Mouse (Mus musculus) stomach, postnatal 0 days (tissue): ENCODE results near the gene Wsb1. TPM values are rescaled to one million over a fixed set of nuclear protein-coding genes. Genes with fewer than 3 reads are reported as not detected.

Experiments used
- ATAC-seq: fragments of 200-750 bp; cut with Nextera tagmentation; 2 replicates; pipeline ENCODE4 v1.8.0; 2017; ENCODE audit not compliant: low FRiP score, low TSS enrichment
- DNase-seq: peaks from one replicate; pipeline ENCODE4 v3.0.0-alpha.2; 2016; ENCODE audit warnings: low spot score
- H3K27ac ChIP-seq: fragments of 300-500 bp; sonication (generic); replicated peaks from 2 replicates; pipeline ENCODE4 v1.5.1; 2014; ENCODE audit warnings: mild to moderate bottlenecking, control low read depth
- H3K27me3 ChIP-seq: fragments of 300-500 bp; sonication (generic); 2 replicates; pipeline ENCODE4 v1.6.1; 2014; ENCODE audit warnings: low read length; ENCODE audit not compliant: control insufficient read depth, insufficient read depth
- H3K36me3 ChIP-seq: fragments of 300-500 bp; sonication (generic); 2 replicates; pipeline ENCODE4 v1.6.1; 2014; ENCODE audit warnings: low read length, mixed read lengths; ENCODE audit not compliant: control insufficient read depth, insufficient read depth
- H3K4me1 ChIP-seq: fragments of 300-500 bp; sonication (generic); replicated peaks from 2 replicates; pipeline ENCODE4 v1.6.1; 2014; ENCODE audit warnings: antibody characterized with exemption; ENCODE audit not compliant: control insufficient read depth, insufficient read depth
- H3K4me2 ChIP-seq: fragments of 300-500 bp; sonication (generic); replicated peaks from 2 replicates; pipeline ENCODE4 v1.6.1; 2014; ENCODE audit warnings: low read depth, mild to moderate bottlenecking, control low read depth, moderate library complexity
- H3K4me3 ChIP-seq: fragments of 300-500 bp; sonication (generic); 2 replicates; pipeline ENCODE4 v1.5.1; 2014; ENCODE audit warnings: low read depth, low read length, control low read depth
- H3K9ac ChIP-seq: fragments of 300-500 bp; sonication (generic); 2 replicates; pipeline ENCODE4 v1.6.1; 2014; ENCODE audit warnings: mild to moderate bottlenecking, low read length, control low read depth, mixed read lengths
- H3K9me3 ChIP-seq: fragments of 300-500 bp; sonication (generic); 2 replicates; pipeline ENCODE4 v1.6.1; 2016; ENCODE audit warnings: low read length; ENCODE audit not compliant: control insufficient read depth
- CTCF ChIP-seq: IDR thresholded peaks from 2 replicates; pipeline ENCODE4 v1.5.1; 2016; ENCODE audit warnings: antibody characterized with exemption, low read depth, mild to moderate bottlenecking, moderate library complexity
- EP300 ChIP-seq: optimal IDR thresholded peaks from 2 replicates; pipeline ENCODE3; 2016; ENCODE audit warnings: antibody characterized with exemption
- WGBS: fragments of 180-500 bp; shearing (Covaris S2); extraction: QIAGEN DNeasy Blood & Tissue Kit; methylation state at CpG from one replicate; pipeline ENCODE4 v1.1.7; 2014; 5-methylcytosine and 5-hydroxymethylcytosine counted together
- polyA plus RNA-seq: library from polyadenylated mRNA; unstranded; fragments of >200 nt; fragmentation: Nextera tagmentation; extraction: Ambion mirVana; gene quantifications from 2 replicates; pipeline ENCODE4 v1.2.1, GENCODE M21; 2015

Gene Wsb1
- polyA plus RNA-seq, 1 experiment from 2014 or later: 53.6 TPM

- H3K4me2 ChIP-seq: no peak overlapping the region
- peak; percentile 11 for DNase-seq
- TF ChIP-seq CTCF: no peak
- no peak for TF ChIP-seq EP300
- no peak overlapping the region for H3K9ac ChIP-seq
- WGBS: 60% methylated on average over 8 of the region's 8 CpGs
- no peaks in the 10 kb centered on the region for H3K36me3 ChIP-seq
- ATAC-seq: no peak
- no peaks in the 10 kb centered on the region for H3K27me3 ChIP-seq
- no peak overlapping the region for H3K4me3 ChIP-seq
- H3K9me3 ChIP-seq: no peaks in the 10 kb centered on the region
- H3K4me1 ChIP-seq: peaks cover 5% of the 10 kb centered on the region; the same call in 1 of the 2 replicates
- H3K27ac ChIP-seq: peak overlapping the region; percentile 84
Measured at GRCm38 (mm10) chr11:79225371-79226155, 28.9 kb downstream of the Wsb1 start.

GRCm38 (mm10) chr11:79224562-79225280 lies 29.8 kb downstream of the Wsb1 start:
- no peaks in the 10 kb centered on the region for H3K36me3 ChIP-seq
- no peak overlapping the region; the same call in 1 of the 2 replicates for H3K9ac ChIP-seq
- TF ChIP-seq EP300 (peak; percentile 81), CTCF (peak; percentile 98)

GRCm38 (mm10) chr11:79223420-79223819 lies 31.1 kb downstream of the Wsb1 start:
- 84% methylated on average over 6 of the region's 6 CpGs for WGBS
- DNase-seq: no peak
- Histone ChIP-seq H3K4me3 (no peak overlapping the region), H3K27me3 (no peaks in the 10 kb centered on the region), H3K27ac (no peak overlapping the region), H3K9ac (no peak overlapping the region), H3K4me1 (peaks cover 5% of the 10 kb centered on the region; the same call in 1 of the 2 replicates), H3K36me3 (no peaks in the 10 kb centered on the region), H3K9me3 (no peaks in the 10 kb centered on the region), H3K4me2 (no peak overlapping the region)
- ATAC-seq: no peak
- TF ChIP-seq EP300 (no peak), CTCF (no peak)

More at GRCm38 (mm10) chr11:79224562-79225280, 29.8 kb downstream of the Wsb1 start:
- ATAC-seq (peak; percentile 93), DNase-seq (peak; percentile 87)
- no peaks in the 10 kb centered on the region for H3K9me3 ChIP-seq
- WGBS: 22% methylated on average over 18 of the region's 18 CpGs
- no peak overlapping the region for H3K4me3 ChIP-seq
- H3K27ac ChIP-seq: peak overlapping the region; percentile 84
- H3K4me1 ChIP-seq: peaks cover 5% of the 10 kb centered on the region; the same call in 1 of the 2 replicates
- H3K27me3 ChIP-seq: no peaks in the 10 kb centered on the region
- H3K4me2 ChIP-seq: no peak overlapping the region; the same call in 1 of the 2 replicates

- Histone ChIP-seq H3K27me3 (no peaks in the 10 kb centered on the region), H3K36me3 (no peaks in the 10 kb centered on the region), H3K4me1 (peaks cover 5% of the 10 kb centered on the region; the same call in 1 of the 2 replicates), H3K9ac (no peak overlapping the region), H3K9me3 (no peaks in the 10 kb centered on the region), H3K27ac (no peak overlapping the region), H3K4me2 (no peak overlapping the region), H3K4me3 (no peak overlapping the region)
- TF ChIP-seq EP300 (no peak), CTCF (no peak)
- DNase-seq: no peak
- WGBS: 81% methylated on average over 6 of the region's 6 CpGs
- no peak for ATAC-seq
Measured at GRCm38 (mm10) chr11:79222661-79223060, 31.8 kb downstream of the Wsb1 start.

GRCm38 (mm10) chr11:79221641-79222040 lies 32.8 kb downstream of the Wsb1 start:
- DNase-seq (no peak), ATAC-seq (no peak)
- H3K4me1 ChIP-seq: peaks cover 5% of the 10 kb centered on the region; the same call in 1 of the 2 replicates
- H3K9me3 ChIP-seq: no peaks in the 10 kb centered on the region
- no peak overlapping the region for H3K4me3 ChIP-seq
- WGBS: 74% methylated on average over 5 of the region's 5 CpGs
- H3K27ac ChIP-seq: no peak overlapping the region
- H3K27me3 ChIP-seq: no peaks in the 10 kb centered on the region
- no peaks in the 10 kb centered on the region for H3K36me3 ChIP-seq
- H3K9ac ChIP-seq: no peak overlapping the region
- no peak overlapping the region for H3K4me2 ChIP-seq
- TF ChIP-seq EP300: no peak
- no peak for TF ChIP-seq CTCF
